Mouse (Mus musculus) natural killer cell, adult 2 months (primary cell): Measurements from ENCODE around the gene Slc25a54.
A peak's percentile ranks its signal among the peaks of the same experiment; 100 is the strongest.

Experiments
- DNase-seq, 2 experiments: peaks; one replicate each; pipeline ENCODE4 v3.0.0; 2022; ENCODE audit warnings: low spot score in 2 of 2

The Slc25a54 gene

GRCm38 (mm10) chr3:109124091-109124490 is 43.8 kb downstream of the Slc25a54 start:
- peak; percentile 10 to 39 for DNase-seq

GRCm38 (mm10) chr3:109125531-109125930 is 45.3 kb downstream of the Slc25a54 start:
- DNase-seq, result no peak

GRCm38 (mm10) chr3:109129768-109130167 is 49.5 kb downstream of the Slc25a54 start:
- no peak for DNase-seq

GRCm38 (mm10) chr3:109132966-109133365 is 52.7 kb downstream of the Slc25a54 start:
- DNase-seq, result peak; percentile 51 to 77

GRCm38 (mm10) chr3:109134036-109134435 is 53.8 kb downstream of the Slc25a54 start:
- no peak for DNase-seq

- no peak for DNase-seq
Observed at GRCm38 (mm10) chr3:109135352-109135751, 55.1 kb downstream of the Slc25a54 start.

- no peak for DNase-seq
Observed at GRCm38 (mm10) chr3:109152561-109152960, 72.3 kb downstream of the Slc25a54 start.

- DNase-seq, result no peak
Observed at GRCm38 (mm10) chr3:109153410-109153809, 73.1 kb downstream of the Slc25a54 start.

- DNase-seq, result no peak
Observed at GRCm38 (mm10) chr3:109155926-109156669, 75.8 kb downstream of the Slc25a54 start.

- DNase-seq, result no peak
Observed at GRCm38 (mm10) chr3:109157481-109157880, 77.2 kb downstream of the Slc25a54 start.

- DNase-seq, result no peak
Observed at GRCm38 (mm10) chr3:109164088-109164487, 83.8 kb downstream of the Slc25a54 start.

GRCm38 (mm10) chr3:109164644-109165043 is 84.4 kb downstream of the Slc25a54 start:
- no peak for DNase-seq

GRCm38 (mm10) chr3:109165214-109165829 is 85.1 kb downstream of the Slc25a54 start:
- DNase-seq, result no peak
